ENCODE assay signal across 15 mouse cellular contexts in genomic region chr2:131129836-131130235, GRCm38 (mm10). TPM values are rescaled to one million over a fixed set of nuclear protein-coding genes. Genes with fewer than 3 reads are reported as not detected.
DNase-seq lines count a peak whose midpoint lies in the region; ATAC-seq and TF ChIP-seq lines count a peak whose summit lies in the region.
"Had no signal": no experiment of that assay in that cellular context is flagged by ENCODE, and none has a peak within 500 bp of the region (broad histone marks: within the 10 kb centered on the region; RNA-seq: fewer than 3 reads in every experiment).

No protein-coding gene starts in this region.

- no peak overlapping the region for H3K9ac ChIP-seq in intestine, embryonic 16.5 days (ENCODE audit: low read depth, low read length)
- H3K9ac ChIP-seq in intestine, embryonic 15.5 days: no peak overlapping the region
- H3K9ac ChIP-seq in heart, embryonic 15.5 days: no peak overlapping the region
- no peak overlapping the region for H3K9ac ChIP-seq in lung, postnatal 0 days (replicated peaks; ENCODE audit: low read depth)
- H3K9ac ChIP-seq: embryonic facial prominence, embryonic 15.5 days; limb, embryonic 12.5 days had no signal

- no peak overlapping the region for H3K27ac ChIP-seq in intestine, embryonic 16.5 days (ENCODE audit: low read length)
- H3K27ac ChIP-seq in intestine, embryonic 15.5 days: no peak overlapping the region
- no peak overlapping the region for H3K27ac ChIP-seq in heart, embryonic 15.5 days
- 0 out of 2 replicates have a peak overlapping the region, but pooled peaks have one; percentile 38 for H3K27ac ChIP-seq in lung, postnatal 0 days (ENCODE audit: low read length)
- H3K27ac ChIP-seq: embryonic facial prominence, embryonic 15.5 days; limb, embryonic 12.5 days had no signal

- no peaks in the 10 kb centered on the region for H3K36me3 ChIP-seq in intestine, embryonic 16.5 days (ENCODE audit: control insufficient read depth, insufficient read depth, low read length)
- H3K36me3 ChIP-seq in intestine, embryonic 15.5 days: peaks cover 5% of the 10 kb centered on the region; the same call in 1 of the 2 replicates
- no peaks in the 10 kb centered on the region for H3K36me3 ChIP-seq in heart, embryonic 15.5 days
- H3K36me3 ChIP-seq in lung, postnatal 0 days (ENCODE audit: insufficient read depth, low read length): no peaks in the 10 kb centered on the region

- H3K4me1 ChIP-seq in intestine, embryonic 16.5 days (ENCODE audit: control insufficient read depth, insufficient read depth, low read length): peaks cover 25% of the 10 kb centered on the region
- H3K4me1 ChIP-seq in intestine, embryonic 15.5 days (replicated peaks): peaks cover 14% of the 10 kb centered on the region
- H3K4me1 ChIP-seq in heart, embryonic 15.5 days (replicated peaks): peaks cover 34% of the 10 kb centered on the region
- H3K4me1 ChIP-seq in lung, postnatal 0 days (ENCODE audit: insufficient read depth, low read depth, low read length): peaks cover 4% of the 10 kb centered on the region; the same call in 1 of the 2 replicates

- peak; percentile 44; the same call in 1 of the 2 replicates for TF ChIP-seq EP300 in lung, postnatal 0 days (IDR thresholded peaks at IDR 0.05)

- WGBS in intestine, embryonic 16.5 days: 59% methylated on average over 5 of the region's 5 CpGs
- 56% methylated on average over 5 of the region's 5 CpGs for WGBS in intestine, embryonic 15.5 days
- WGBS in heart, embryonic 15.5 days: 59% methylated on average over 5 of the region's 5 CpGs
- whole genome bisulfite sequencing in lung, postnatal 0 days: 49% methylated on average over 5 of the region's 5 CpGs

- TF ChIP-seq CTCF in lung, postnatal 0 days (IDR thresholded peaks at IDR 0.05): no peak

- H3K9me3 ChIP-seq in intestine, embryonic 16.5 days (ENCODE audit: control insufficient read depth, low read length): no peaks in the 10 kb centered on the region
- no peaks in the 10 kb centered on the region for H3K9me3 ChIP-seq in intestine, embryonic 15.5 days
- H3K9me3 ChIP-seq in heart, embryonic 15.5 days (replicated peaks): no peaks in the 10 kb centered on the region
- H3K9me3 ChIP-seq in lung, postnatal 0 days (ENCODE audit: low read length): no peaks in the 10 kb centered on the region
- H3K9me3 ChIP-seq: embryonic facial prominence, embryonic 15.5 days; limb, embryonic 12.5 days had no signal

- ATAC-seq in intestine, embryonic 16.5 days: 0 out of 2 replicates have a peak, but pooled peaks have one; percentile 9
- no peak for ATAC-seq in intestine, embryonic 15.5 days
- ATAC-seq in heart, embryonic 15.5 days (replicated peaks; ENCODE audit: insufficient number of reproducible peaks, insufficient read depth, low FRiP score, low read depth): no peak
- ATAC-seq in lung, postnatal 0 days: no peak
- ATAC-seq in activated CD4-positive, CD25-positive, alpha-beta regulatory T cell, adult 4 months: no peak
- ATAC-seq: Patski had no signal

- no peak overlapping the region for H3K4me2 ChIP-seq in intestine, embryonic 16.5 days (ENCODE audit: low read depth, low read length)
- H3K4me2 ChIP-seq in intestine, embryonic 15.5 days (replicated peaks): no peak overlapping the region
- peak overlapping the region; percentile 86; the same call in 1 of the 2 replicates for H3K4me2 ChIP-seq in heart, embryonic 15.5 days
- H3K4me2 ChIP-seq in lung, postnatal 0 days (replicated peaks; ENCODE audit: low read depth, low read length): 0 out of 2 replicates have a peak overlapping the region, but pooled peaks have one; percentile 11
- H3K4me2 ChIP-seq: embryonic facial prominence, embryonic 15.5 days had no signal

- no peaks in the 10 kb centered on the region for H3K27me3 ChIP-seq in intestine, embryonic 16.5 days (replicated peaks; ENCODE audit: control insufficient read depth, insufficient read depth, low read length)
- H3K27me3 ChIP-seq in intestine, embryonic 15.5 days (replicated peaks): no peaks in the 10 kb centered on the region
- no peaks in the 10 kb centered on the region for H3K27me3 ChIP-seq in heart, embryonic 15.5 days
- H3K27me3 ChIP-seq in lung, postnatal 0 days (replicated peaks; ENCODE audit: insufficient read depth, low read length): no peaks in the 10 kb centered on the region
- H3K27me3 ChIP-seq: embryonic facial prominence, embryonic 15.5 days; limb, embryonic 12.5 days; Patski had no signal

- DNase-seq in c-Kit-negative CD71-positive TER-119-positive erythroid progenitor cells, embryonic 14.5 days (ENCODE audit: low read depth, low spot score): peak; percentile 54
- peak; percentile 41 for DNase-seq in lung, postnatal 0 days (ENCODE audit: low spot score)
- no peak for DNase-seq in neural tube, embryonic 10.5 days (ENCODE audit: extremely low spot score, low spot score)
- no peak for DNase-seq in frontal cortex, postnatal 10 days (ENCODE audit: low spot score in 2 of 2)
- DNase-seq: adrenal gland, postnatal 25 days; cerebellum, postnatal 14 days; kidney, adult 11 months had no signal

- H3K4me3 ChIP-seq in intestine, embryonic 16.5 days (ENCODE audit: low read length): no peak overlapping the region
- H3K4me3 ChIP-seq in intestine, embryonic 15.5 days (replicated peaks): no peak overlapping the region
- no peak overlapping the region for H3K4me3 ChIP-seq in heart, embryonic 15.5 days
- H3K4me3 ChIP-seq in lung, postnatal 0 days (ENCODE audit: low read depth, low read length): no peak overlapping the region
- H3K4me3 ChIP-seq: embryonic facial prominence, embryonic 15.5 days; limb, embryonic 12.5 days had no signal

RNA-seq across cellular contexts. Expression of gene Hspa12b, which starts 2.8 kb away (rescaled TPM):
- polyA plus RNA-seq in intestine, embryonic 16.5 days (2015; fragmentation: Nextera tagmentation; extraction: Ambion mirVana): 8.3 and 8.4 TPM in 2 replicates
- polyA plus RNA-seq in intestine, embryonic 15.5 days (2015; fragmentation: Nextera tagmentation; extraction: Ambion mirVana): 9.1 and 9.7 TPM in 2 replicates
- polyA plus RNA-seq in heart, embryonic 15.5 days (2015; fragmentation: Nextera tagmentation; extraction: Ambion mirVana): 10.0 and 11.4 TPM in 2 replicates
- 16.7 and 17.9 TPM in 2 replicates for polyA plus RNA-seq in lung, postnatal 0 days (2015; fragmentation: Nextera tagmentation; extraction: Ambion mirVana)
- polyA plus RNA-seq in activated CD4-positive, CD25-positive, alpha-beta regulatory T cell, adult 4 months (2017; shearing (Covaris generic)): under 1 TPM; 0.13 to 0.19 TPM

RNA-seq across cellular contexts. Expression of gene Gm11037, which starts 3.5 kb away (rescaled TPM):
- not detected in 2 replicates for polyA plus RNA-seq in intestine, embryonic 16.5 days (2015; fragmentation: Nextera tagmentation; extraction: Ambion mirVana)
- not detected in 2 replicates for polyA plus RNA-seq in intestine, embryonic 15.5 days (2015; fragmentation: Nextera tagmentation; extraction: Ambion mirVana)
- not detected in 2 replicates for polyA plus RNA-seq in heart, embryonic 15.5 days (2015; fragmentation: Nextera tagmentation; extraction: Ambion mirVana)
- not detected in 2 replicates for polyA plus RNA-seq in lung, postnatal 0 days (2015; fragmentation: Nextera tagmentation; extraction: Ambion mirVana)
- not detected for polyA plus RNA-seq in activated CD4-positive, CD25-positive, alpha-beta regulatory T cell, adult 4 months (2017; shearing (Covaris generic))
- polyA plus RNA-seq: embryonic facial prominence, embryonic 15.5 days; gonadal fat pad, adult 2 months; limb, embryonic 12.5 days; Patski had no signal

RNA-seq across cellular contexts. Expression of gene 1700037H04Rik, which starts 30.0 kb away (rescaled TPM):
- polyA plus RNA-seq in intestine, embryonic 16.5 days (2015; fragmentation: Nextera tagmentation; extraction: Ambion mirVana): 138 and 160 TPM in 2 replicates
- 98.6 and 110 TPM in 2 replicates for polyA plus RNA-seq in intestine, embryonic 15.5 days (2015; fragmentation: Nextera tagmentation; extraction: Ambion mirVana)
- polyA plus RNA-seq in heart, embryonic 15.5 days (2015; fragmentation: Nextera tagmentation; extraction: Ambion mirVana): 59.5 and 71.3 TPM in 2 replicates
- 28.3 and 32.8 TPM in 2 replicates for polyA plus RNA-seq in lung, postnatal 0 days (2015; fragmentation: Nextera tagmentation; extraction: Ambion mirVana)
- 10 to 100 TPM; 37.7 to 47.8 TPM for polyA plus RNA-seq in activated CD4-positive, CD25-positive, alpha-beta regulatory T cell, adult 4 months (2017; shearing (Covaris generic))

RNA-seq across cellular contexts. Expression of gene Siglec1, which starts 43.3 kb away (rescaled TPM):
- 0.29 and 0.37 TPM in 2 replicates for polyA plus RNA-seq in intestine, embryonic 16.5 days (2015; fragmentation: Nextera tagmentation; extraction: Ambion mirVana)
- 0.24 and 0.35 TPM in 2 replicates for polyA plus RNA-seq in intestine, embryonic 15.5 days (2015; fragmentation: Nextera tagmentation; extraction: Ambion mirVana)
- polyA plus RNA-seq in heart, embryonic 15.5 days (2015; fragmentation: Nextera tagmentation; extraction: Ambion mirVana): 0.43 and 0.61 TPM in 2 replicates
- 1.1 TPM in 2 replicates for polyA plus RNA-seq in lung, postnatal 0 days (2015; fragmentation: Nextera tagmentation; extraction: Ambion mirVana)
- polyA plus RNA-seq in activated CD4-positive, CD25-positive, alpha-beta regulatory T cell, adult 4 months (2017; shearing (Covaris generic)): not detected

RNA-seq across cellular contexts. Expression of gene Cenpb, which starts 50.0 kb away (rescaled TPM):
- 9.5 and 9.7 TPM in 2 replicates for polyA plus RNA-seq in intestine, embryonic 16.5 days (2015; fragmentation: Nextera tagmentation; extraction: Ambion mirVana)
- 12.5 and 12.6 TPM in 2 replicates for polyA plus RNA-seq in intestine, embryonic 15.5 days (2015; fragmentation: Nextera tagmentation; extraction: Ambion mirVana)
- 7.5 and 10.7 TPM in 2 replicates for polyA plus RNA-seq in heart, embryonic 15.5 days (2015; fragmentation: Nextera tagmentation; extraction: Ambion mirVana)
- 13.2 and 14.9 TPM in 2 replicates for polyA plus RNA-seq in lung, postnatal 0 days (2015; fragmentation: Nextera tagmentation; extraction: Ambion mirVana)
- 1 to 10 TPM; 3.0 to 3.1 TPM for polyA plus RNA-seq in activated CD4-positive, CD25-positive, alpha-beta regulatory T cell, adult 4 months (2017; shearing (Covaris generic))

Comparison
In these comparisons a context has a peak if more than half of its experiments do, and no peak if none do; other contexts are left out.
1. H3K4me2 ChIP-seq: peak in heart, embryonic 15.5 days (single experiment) and lung, postnatal 0 days (single experiment); none in intestine, embryonic 16.5 days (single experiment) and intestine, embryonic 15.5 days (single experiment).
2. DNase-seq: peak in c-Kit-negative CD71-positive TER-119-positive erythroid progenitor cells, embryonic 14.5 days (single experiment) and lung, postnatal 0 days (single experiment); none in neural tube, embryonic 10.5 days (single experiment) and frontal cortex, postnatal 10 days (0 of 2).